Mouse (Mus musculus) layer of hippocampus, adult 2 months (tissue): ENCODE data around the gene Hp. TPM values are rescaled to one million over a fixed set of nuclear protein-coding genes. Genes with fewer than 3 reads are reported as not detected.

Source experiments
- DNase-seq, 2 experiments: peaks; one replicate each; pipeline ENCODE4 v3.0.0; 2022; ENCODE audit warnings: low spot score in 2 of 2
- H3K27ac ChIP-seq: fragments of 200-600 bp; 2 replicates; pipeline ENCODE4 v1.8.1; 2022
- H3K4me3 ChIP-seq: fragments of 200-600 bp; 2 replicates; pipeline ENCODE4 v1.8.1; 2022; ENCODE audit warnings: mild to moderate bottlenecking
- CTCF ChIP-seq: fragments of 200-600 bp; conservative IDR thresholded peaks from 2 replicates; pipeline ENCODE4 v1.8.1; 2022; ENCODE audit warnings: antibody characterized with exemption, mild to moderate bottlenecking, moderate library complexity
- long read RNA-seq, 2 experiments: library from polyadenylated mRNA; stranded (forward); transcript quantifications; one replicate each; pipeline ENCODE4 v2.0.0; 2021; ENCODE audit warnings: borderline mapping rate in 2 of 2
- total RNA-seq, 2 experiments: library from RNA; stranded (reverse); gene quantifications; 2 replicates each; pipeline ENCODE4 v1.2.3; 2021

The Hp gene
- not detected for total RNA-seq
- long read RNA-seq, experiment 1: 0 reads
- long read RNA-seq, experiment 2: 0 reads

GRCm38 (mm10) chr8:109578900-109579301, at the start of gene Hp:
Gene Hp (minus strand): TSS chr8:109579172.
- H3K27ac ChIP-seq: no peak within 1 kb of the TSS
- H3K4me3 ChIP-seq: no peak within 1 kb of the TSS
- no peak for DNase-seq
- no peak for TF ChIP-seq CTCF

GRCm38 (mm10) chr8:109628638-109629037, 49.7 kb upstream of the Hp start:
- DNase-seq: no peak
- peak overlapping the region; percentile 86 for H3K27ac ChIP-seq
- no peak for TF ChIP-seq CTCF
- no peak overlapping the region for H3K4me3 ChIP-seq

DNA sequence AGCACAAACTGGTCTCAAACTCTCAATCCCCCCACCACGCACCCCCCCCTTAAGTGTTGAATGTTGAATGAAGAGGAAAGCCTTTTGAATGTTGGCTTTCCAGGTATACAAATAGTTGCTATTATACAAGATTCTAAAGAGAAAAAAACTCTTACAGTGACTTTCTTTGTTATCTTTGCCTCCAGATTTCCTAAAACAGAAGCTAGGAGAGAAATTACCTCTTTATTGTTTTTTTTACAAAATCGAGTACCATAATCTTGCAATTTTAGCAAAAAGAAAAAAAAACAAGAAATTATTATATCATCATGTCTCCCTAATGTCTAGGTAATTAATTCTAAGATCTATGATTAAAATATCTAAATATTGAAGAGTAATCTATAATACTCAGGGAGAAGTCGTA, 36.6 kb upstream of the Hp start:
- TF ChIP-seq CTCF: no peak
- H3K27ac ChIP-seq: no peak overlapping the region
- no peak overlapping the region for H3K4me3 ChIP-seq
- no peak for DNase-seq

DNA sequence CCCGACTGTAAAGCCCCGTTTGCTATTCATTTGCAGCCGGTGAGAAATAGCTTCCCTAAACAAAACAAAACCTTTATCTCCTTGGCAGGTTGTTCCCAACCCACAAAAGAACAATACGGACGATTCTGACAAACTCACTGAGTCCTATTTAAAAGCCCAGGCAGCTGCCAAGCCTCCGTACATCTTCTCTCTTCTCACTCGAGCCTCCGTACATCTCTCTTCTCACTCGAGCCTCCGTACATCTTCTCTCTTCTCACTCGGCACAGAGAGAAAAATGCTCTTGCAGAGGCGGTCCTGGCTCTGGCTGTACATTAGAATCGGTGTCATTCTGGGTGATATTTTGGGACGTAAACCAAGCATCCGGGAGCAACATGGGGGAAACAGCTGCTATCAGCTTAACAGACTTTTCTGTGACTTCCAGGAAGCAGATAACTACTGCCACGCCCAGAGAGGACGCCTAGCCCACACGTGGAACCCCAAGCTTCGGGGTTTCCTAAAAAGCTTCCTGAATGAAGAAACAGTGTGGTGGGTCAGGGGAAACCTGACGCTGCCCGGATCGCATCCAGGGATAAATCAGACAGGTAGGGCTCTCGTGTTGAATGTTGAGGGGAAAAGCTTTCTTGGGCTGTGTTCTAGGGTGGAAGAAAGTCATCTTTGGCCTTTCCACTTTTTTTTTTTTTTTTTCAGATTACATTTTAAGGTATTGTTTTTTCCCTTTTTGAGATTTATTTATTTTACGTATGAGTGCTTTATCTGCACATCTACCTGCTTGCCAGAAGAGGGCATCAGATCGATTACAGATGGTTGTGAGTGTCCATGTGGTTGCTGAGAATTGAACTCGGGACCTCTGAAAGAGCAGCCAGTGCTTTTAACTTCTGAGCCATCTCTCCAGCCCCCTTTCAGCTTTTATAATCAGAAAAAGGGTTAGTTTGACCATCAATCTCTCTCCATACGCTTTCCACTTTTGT, 35.6 kb upstream of the Hp start, which contains the start of gene Pkd1l3:
Pkd1l3 (plus strand) TSS at position 275 of the 968 bp plus-strand sequence.
- Histone ChIP-seq H3K4me3 (peak within 1 kb of the TSS; percentile 49), H3K27ac (peak within 1 kb of the TSS; percentile 69)
- TF ChIP-seq CTCF: peak; percentile 71
- no peak for DNase-seq

GRCm38 (mm10) chr8:109609153-109609502, 30.2 kb upstream of the Hp start:
- Histone ChIP-seq H3K4me3 (peak overlapping the region; percentile 71), H3K27ac (peak overlapping the region; percentile 99)
- TF ChIP-seq CTCF: no peak
- no peak for DNase-seq

DNA sequence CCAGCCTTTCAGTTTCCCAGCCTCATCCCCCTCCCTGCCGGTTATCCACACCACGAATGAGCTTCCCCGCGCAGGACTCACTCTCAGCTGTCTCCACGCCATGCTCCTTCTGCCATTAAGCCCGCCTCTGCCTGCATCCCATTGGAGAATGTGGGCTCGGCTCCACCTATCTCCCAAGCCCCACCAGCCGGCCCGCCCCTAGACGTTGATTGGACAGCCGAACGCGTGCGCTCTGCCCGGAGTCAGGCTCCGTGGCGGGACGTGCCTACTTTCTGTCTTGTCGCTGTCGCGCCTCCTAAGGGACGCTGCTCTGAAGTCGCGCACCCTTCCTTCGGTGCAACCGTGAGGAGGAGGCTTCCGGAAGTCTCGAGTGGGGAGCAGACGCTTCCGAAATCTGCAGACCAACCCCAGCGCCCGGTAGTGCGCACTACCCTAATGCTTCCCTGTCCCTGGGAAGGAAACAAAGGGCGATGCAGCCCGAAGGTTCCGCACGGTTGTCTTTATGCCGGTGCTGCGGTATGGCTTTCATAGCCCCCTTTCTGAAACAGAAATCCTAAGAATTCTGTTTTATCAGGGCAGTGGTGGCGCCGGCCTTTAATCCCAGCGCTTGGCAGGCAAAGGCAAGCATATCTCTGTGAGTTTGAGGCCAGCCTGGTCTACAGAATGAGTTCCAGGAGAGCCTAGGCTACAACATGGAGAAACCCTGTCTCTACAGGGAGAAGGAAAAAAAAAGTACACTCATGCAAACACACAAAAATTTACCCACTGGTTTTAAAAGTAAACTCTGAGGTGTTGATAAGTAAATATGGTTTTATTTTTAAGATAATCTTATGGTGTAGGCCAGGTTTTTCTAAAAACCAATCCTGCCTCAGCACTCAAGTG, 29.5 kb upstream of the Hp start, which contains the start of gene Dhodh:
Dhodh (minus strand) TSS at position 403 of the 882 bp plus-strand sequence.
- H3K27ac ChIP-seq: peak within 1 kb of the TSS; percentile 99
- peak within 1 kb of the TSS; percentile 71 for H3K4me3 ChIP-seq
- peak; percentile 31 for TF ChIP-seq CTCF
- DNase-seq: peak; percentile 95 to 98

- no peak for DNase-seq
- Histone ChIP-seq H3K27ac (peak overlapping the region; percentile 99), H3K4me3 (peak overlapping the region; percentile 71)
- TF ChIP-seq CTCF: 0 out of 2 replicates have a peak, but pooled peaks have one; percentile 2
These were observed 28.7 kb upstream of the Hp start for GRCm38 (mm10) chr8:109607650-109608049.

DNA sequence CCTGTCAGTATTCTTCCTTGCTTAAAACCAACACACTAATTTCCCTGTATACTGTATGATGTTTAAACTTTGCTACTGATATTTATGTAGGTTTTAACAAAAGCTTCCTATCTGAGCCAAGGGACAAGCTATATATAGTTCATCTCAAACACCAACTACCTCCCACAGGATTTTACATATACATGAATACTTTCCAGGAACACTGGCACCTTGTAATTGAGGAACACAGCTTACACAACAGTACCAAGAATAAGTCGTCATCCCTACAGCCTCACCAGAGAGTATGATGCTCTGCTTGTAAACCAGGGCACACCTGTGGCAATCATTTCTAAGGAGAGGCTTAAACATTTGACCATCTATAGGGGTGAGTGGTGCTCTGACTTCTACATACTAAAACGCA, 27.8 kb upstream of the Hp start:
- DNase-seq: no peak
- Histone ChIP-seq H3K4me3 (no peak overlapping the region), H3K27ac (no peak overlapping the region)
- TF ChIP-seq CTCF: no peak

DNA sequence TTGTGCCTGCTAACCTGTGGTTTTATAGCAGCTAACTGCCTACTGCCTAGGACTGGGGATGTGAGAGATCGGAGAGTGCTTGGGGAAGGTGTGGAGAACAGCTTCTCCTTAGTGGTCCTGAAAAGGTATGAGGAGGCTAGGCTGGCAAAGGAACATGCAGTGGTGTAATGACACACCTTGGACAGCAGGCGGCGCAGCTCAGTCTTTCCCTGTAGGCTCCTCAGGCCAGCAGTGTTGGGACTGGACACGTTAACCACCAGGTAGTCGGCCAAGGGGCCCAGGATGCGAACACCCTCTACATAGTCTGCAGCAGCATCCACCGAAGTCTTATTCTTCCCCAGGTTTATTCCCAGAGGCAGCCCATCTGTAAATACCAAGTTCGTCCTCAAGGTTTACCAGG, 16.9 kb upstream of the Hp start:
- Histone ChIP-seq H3K4me3 (no peak overlapping the region), H3K27ac (no peak overlapping the region)
- DNase-seq: peak in 1 of 2 experiments; percentile 62
- TF ChIP-seq CTCF: peak; percentile 93

- peak in 1 of 2 experiments; percentile 41 for DNase-seq
- Histone ChIP-seq H3K27ac (no peak overlapping the region), H3K4me3 (no peak overlapping the region)
- peak; percentile 80 for TF ChIP-seq CTCF
These were observed 14.3 kb upstream of the Hp start for GRCm38 (mm10) chr8:109593117-109593788.

DNA sequence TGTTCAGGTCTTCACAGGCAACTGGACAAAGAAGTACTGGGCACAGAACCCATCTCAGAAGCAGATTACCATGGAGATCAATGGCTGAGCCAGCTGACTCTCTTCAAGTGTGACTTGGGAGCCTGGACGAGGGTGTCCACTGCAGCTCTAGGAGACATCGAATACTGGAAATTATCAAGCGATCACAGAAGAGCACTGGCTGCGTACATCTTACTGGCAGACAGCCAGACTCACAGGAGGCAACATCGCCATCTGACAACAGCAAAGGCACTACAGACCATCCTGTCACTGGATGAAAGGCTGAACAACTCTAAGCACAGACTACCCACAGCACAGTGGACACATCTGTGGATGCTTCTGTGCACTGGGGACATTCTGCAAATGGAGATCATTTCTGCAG, 13.2 kb upstream of the Hp start:
- no peak for TF ChIP-seq CTCF
- Histone ChIP-seq H3K27ac (no peak overlapping the region), H3K4me3 (no peak overlapping the region)

GRCm38 (mm10) chr8:109591367-109591766, 12.4 kb upstream of the Hp start:
- no peak for TF ChIP-seq CTCF
- no peak for DNase-seq
- H3K27ac ChIP-seq: no peak overlapping the region
- H3K4me3 ChIP-seq: no peak overlapping the region

More for the DNA sequence above, 13.2 kb upstream of the Hp start:
- DNase-seq: no peak
